Mouse (Mus musculus) mouse embryonic stem cell (cell line): ENCODE measurements around the gene Pate2.
"Not testable (repeated sequence)": the region's sequence is repeated elsewhere in the genome, so short reads cannot be mapped to it uniquely, and the experiment has no call there.

Source experiments
- in situ Hi-C, 2 experiments: fragments of 300-500 bp; cut with MboI; formaldehyde crosslinking; loops; 1 replicate in 1 of 2; 3 replicates in 1 of 2; pipeline ENCODE4 v1.14.3; 2019 to 2020; ENCODE audit warnings: low sequenced_read_pairs in 2 of 2, low pct_unique_long_range_greater_than_20kb in 1 of 2, mixed read lengths in 1 of 2; ENCODE audit not compliant: unreplicated experiment in 1 of 2

Pate2 gene

DNA sequence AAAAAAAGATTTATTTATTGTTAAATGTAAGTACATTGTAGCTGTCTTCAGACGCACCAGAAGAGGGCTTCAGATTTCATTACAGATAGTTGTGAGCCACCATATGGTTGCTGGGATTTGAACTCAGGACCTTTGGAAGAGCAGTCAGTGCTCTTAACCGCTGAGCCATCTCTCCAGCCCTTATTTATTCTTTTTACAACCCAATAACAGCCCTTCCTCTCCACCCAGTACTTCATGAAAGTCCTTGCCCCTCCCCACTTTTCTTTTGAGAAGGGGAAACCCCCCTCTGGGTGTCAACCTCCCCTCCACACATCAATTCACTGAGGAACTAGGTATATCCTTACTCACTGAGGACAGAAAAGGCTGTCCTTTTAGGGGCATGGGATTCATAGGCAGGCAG lies 46.7 kb downstream of the Pate2 start:
- in situ Hi-C loops: not testable (repeated sequence)

DNA sequence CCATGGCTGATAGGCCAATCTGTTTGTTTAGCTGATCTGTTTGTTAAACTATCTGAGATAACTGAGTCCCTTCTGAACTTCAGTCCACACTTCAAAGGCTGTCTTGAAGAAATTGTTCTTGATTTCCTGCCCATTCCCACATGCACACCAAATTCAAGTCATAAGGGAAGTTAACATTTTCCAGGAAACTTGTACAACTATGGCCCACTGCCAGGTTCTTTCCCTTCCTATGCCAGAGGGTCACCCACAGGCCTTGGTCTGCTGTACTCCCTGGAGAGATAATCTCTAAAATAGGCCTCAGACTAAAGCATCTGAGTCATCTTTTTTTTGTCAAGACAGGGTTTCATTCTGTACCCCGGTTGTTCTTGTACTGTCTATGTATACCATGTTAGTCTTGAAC lies 62.9 kb downstream of the Pate2 start:
- in situ Hi-C loops: no loop called here

DNA sequence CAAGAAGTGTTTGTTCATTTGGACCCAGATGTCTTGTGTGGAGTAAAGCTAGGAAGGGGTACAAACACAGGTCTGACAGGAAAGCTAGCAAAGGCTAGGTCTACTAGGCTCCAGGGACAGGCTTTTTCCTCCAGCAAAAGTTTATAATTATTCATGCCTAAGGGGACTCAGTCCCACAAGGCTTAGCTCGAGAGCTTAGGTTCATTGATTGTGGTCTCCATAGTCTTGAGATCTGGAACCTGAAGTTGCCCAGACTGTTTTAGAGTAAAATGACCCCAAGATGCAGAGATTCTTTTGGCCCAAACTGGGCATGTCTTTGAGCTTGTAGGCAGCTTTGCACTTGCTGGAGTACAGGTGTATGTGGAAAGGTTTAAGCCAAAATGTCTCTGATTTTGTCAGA lies 78.0 kb downstream of the Pate2 start, which contains the start of gene Pate3:
TSS of gene Pate3 (minus strand) at position 101 of the 400 bp plus-strand sequence.
- in situ Hi-C loops: no loop called here

DNA sequence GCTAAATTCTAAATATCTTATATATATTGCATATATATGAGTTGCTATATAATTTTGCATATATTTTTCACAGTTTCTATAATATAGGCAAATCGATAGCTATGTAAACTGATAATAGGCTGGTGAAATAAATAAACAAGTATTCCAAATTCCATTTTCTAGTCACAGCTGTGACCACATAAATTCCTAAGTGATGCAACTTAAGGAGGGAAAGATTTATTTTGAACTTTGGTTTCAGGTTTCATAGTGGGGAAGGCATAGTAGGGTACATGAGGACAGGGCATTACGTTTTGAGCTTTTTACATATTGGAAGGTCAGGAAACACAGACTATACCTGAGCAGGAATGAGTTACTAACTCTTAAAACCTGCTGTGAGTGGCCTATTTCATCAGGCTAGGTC lies 103.5 kb downstream of the Pate2 start:
- in situ Hi-C loops: no loop called here

DNA sequence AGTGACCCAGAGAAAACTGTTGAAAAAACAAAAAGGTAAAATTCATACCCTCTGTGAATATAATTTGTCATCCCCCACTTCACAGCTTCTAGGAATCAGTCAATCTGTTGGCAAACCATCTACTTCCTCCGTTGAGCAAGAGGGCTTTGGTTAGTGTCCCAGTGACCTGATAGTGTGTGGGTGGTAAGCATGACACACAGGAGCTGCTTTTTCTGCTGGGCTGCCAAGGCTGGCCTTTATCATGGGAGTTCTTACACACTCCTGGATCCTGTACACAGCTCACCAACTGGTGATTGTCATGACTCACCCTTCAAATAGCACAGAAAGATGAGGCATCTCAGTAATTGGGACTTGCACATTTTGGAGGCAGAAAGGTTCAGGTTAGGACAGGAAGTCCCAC lies 116.9 kb downstream of the Pate2 start, which contains the start of gene Pate1:
TSS of gene Pate1 (minus strand) at position 378 of the 400 bp plus-strand sequence.
- in situ Hi-C loops: no loop called here

DNA sequence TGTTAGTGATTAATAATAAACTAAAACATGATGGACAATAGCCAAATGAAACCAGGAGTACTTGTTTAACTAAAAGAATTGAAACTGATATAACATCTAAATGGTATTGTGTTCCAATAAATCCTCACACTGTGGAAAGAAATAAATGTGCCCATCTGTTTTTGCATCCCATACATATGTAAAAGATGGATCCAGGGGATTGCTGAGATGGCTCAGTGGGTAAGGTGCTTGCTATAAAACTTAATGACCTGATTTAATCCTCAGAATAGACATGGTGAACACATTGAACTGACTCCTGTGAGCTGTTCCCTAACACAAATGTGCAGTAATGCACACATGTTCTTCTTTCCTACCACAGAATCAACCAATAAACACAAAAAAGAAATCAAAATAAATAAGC lies 121.8 kb downstream of the Pate2 start:
- in situ Hi-C loops: no loop called here

DNA sequence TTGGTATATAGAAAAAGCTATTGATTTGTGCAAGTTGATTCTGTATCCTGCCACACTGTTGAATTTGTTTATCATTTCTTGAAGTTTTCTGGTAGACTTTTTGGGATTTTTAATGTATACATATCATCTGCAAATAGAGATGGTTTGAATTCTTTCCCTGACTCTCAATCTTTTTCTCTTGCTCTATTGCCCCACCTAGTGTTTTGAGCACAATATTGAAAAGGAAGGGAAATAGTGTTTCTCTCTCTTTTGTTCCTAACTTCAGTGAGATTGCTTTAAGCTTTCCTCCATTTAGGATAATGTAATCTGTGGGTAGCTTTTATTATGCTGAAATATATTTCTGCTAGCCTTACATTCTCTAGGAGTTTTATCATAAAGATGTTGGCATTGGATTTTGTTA lies 137.2 kb downstream of the Pate2 start:
- in situ Hi-C loops: no loop called here
